Mouse (Mus musculus) E14TG2a.4 (cell line): ENCODE measurements around the gene Dock7.
"Not testable (repeated sequence)": the region's sequence is repeated elsewhere in the genome, so short reads cannot be mapped to it uniquely, and the experiment has no call there.

Source experiments
- H3K27me3 ChIP-seq: 2 replicates; pipeline ENCODE4 v1.6.1; 2014; ENCODE audit warnings: low read length, control low read depth; ENCODE audit not compliant: insufficient read depth
- H3K36me3 ChIP-seq: 2 replicates; pipeline ENCODE4 v1.6.1; 2014; ENCODE audit warnings: low read length, control low read depth; ENCODE audit not compliant: insufficient read depth
- H3K4me1 ChIP-seq: replicated peaks from 2 replicates; pipeline ENCODE4 v1.6.1; 2014; ENCODE audit warnings: low read depth, low read length, control low read depth
- H3K4me3 ChIP-seq: replicated peaks from 2 replicates; pipeline ENCODE4 v1.5.1; 2014; ENCODE audit warnings: mild to moderate bottlenecking, low read length
- H3K9me3 ChIP-seq: 2 replicates; pipeline ENCODE4 v1.6.1; 2014; ENCODE audit warnings: low read length, control low read depth
- CTCF ChIP-seq: conservative IDR thresholded peaks from 2 replicates; pipeline ENCODE4 v1.5.1; 2014; ENCODE audit warnings: low read length
- NANOG ChIP-seq: IDR thresholded peaks from 2 replicates; pipeline ENCODE4 v1.6.1; 2014; ENCODE audit warnings: borderline replicate concordance, low read length, mixed read lengths
- POU5F1 ChIP-seq: IDR thresholded peaks from 2 replicates; pipeline ENCODE4 v1.6.1; 2014; ENCODE audit warnings: low read length, borderline replicate concordance

Dock7 gene

GRCm38 (mm10) chr4:98960243-98960642 is 160.5 kb downstream of the Dock7 start:
- Histone ChIP-seq H3K36me3 (peaks cover 9% of the 10 kb centered on the region; the same call in 1 of the 2 replicates), H3K9me3 (no peaks in the 10 kb centered on the region), H3K4me3 (no peak overlapping the region), H3K4me1 (no peaks in the 10 kb centered on the region), H3K27me3 (no peaks in the 10 kb centered on the region)
- no peak for TF ChIP-seq NANOG

DNA sequence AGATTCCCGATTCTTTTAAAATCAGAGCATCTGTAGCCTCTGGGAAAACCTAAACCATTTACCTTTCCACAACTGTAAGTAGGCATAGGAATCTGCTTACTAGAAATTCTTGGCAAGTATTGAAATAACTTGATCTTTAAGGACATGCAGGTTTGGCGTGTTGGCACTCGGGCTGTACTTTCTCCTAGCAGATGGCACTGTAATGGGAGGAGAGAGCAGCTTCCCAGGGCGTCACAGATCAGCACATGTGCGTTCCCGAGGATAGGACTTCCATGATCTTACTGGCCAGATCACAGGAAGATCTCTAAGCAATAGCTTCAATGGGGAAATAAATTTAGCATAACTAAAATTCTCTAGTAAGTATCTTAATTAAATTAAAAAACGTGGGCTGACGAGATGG is 164.7 kb downstream of the Dock7 start:
- no peak for TF ChIP-seq CTCF
- TF ChIP-seq NANOG = no peak
- no peak for TF ChIP-seq POU5F1
- Histone ChIP-seq H3K9me3 (no peaks in the 10 kb centered on the region), H3K36me3 (peaks cover 5% of the 10 kb centered on the region; the same call in 1 of the 2 replicates), H3K27me3 (no peaks in the 10 kb centered on the region), H3K4me3 (no peak overlapping the region), H3K4me1 (no peaks in the 10 kb centered on the region)

DNA sequence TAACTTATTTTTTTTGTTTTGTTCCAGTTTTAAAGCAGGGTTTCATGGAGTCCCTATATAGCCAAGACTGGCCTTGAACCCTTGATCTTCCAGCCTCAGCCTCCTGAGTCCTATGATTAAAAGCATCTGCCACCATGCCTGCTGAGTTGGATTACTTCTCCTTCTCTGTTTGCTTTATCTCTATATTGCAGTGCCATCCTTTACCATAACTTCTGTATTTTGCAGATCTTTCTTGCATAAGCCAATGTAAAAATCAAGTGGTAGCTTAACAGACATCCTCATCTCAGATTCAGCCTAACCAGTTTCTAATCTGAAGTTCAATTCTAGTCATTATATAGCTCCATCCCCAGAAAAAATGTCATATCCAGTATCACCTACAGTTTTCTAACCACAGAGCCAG is 170.2 kb downstream of the Dock7 start:
- H3K27me3 ChIP-seq = no peaks in the 10 kb centered on the region
- peaks cover 7% of the 10 kb centered on the region; the same call in 1 of the 2 replicates for H3K4me1 ChIP-seq
- no peaks in the 10 kb centered on the region for H3K36me3 ChIP-seq
- TF ChIP-seq POU5F1 = no peak
- no peak overlapping the region for H3K4me3 ChIP-seq
- H3K9me3 ChIP-seq = no peaks in the 10 kb centered on the region

DNA sequence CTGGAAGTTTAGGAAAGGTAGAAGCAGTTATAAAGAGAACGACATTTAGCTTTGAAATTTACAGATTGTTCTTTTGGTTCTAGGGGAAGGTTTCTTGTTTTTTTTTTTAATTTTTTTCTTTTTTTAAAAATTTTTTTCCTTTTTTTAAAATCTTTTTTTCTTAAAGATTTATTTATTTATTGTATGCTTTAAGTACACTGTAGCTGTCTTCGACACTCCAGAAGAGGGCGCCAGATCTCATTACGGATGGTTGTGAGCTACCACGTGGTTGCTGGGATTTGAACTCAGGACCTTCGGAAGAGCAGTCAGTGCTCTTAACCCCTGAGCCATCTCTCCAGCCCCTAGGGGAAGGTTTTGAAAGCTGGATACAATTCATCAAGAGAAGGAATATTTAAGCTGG is 182.5 kb downstream of the Dock7 start:
- H3K4me3 ChIP-seq, H3K4me1 ChIP-seq, H3K9me3 ChIP-seq, H3K27me3 ChIP-seq: not testable (repeated sequence)
- peak; percentile 20; the same call in 1 of the 2 replicates for TF ChIP-seq CTCF
- peaks cover 42% of the 10 kb centered on the region for H3K36me3 ChIP-seq

DNA sequence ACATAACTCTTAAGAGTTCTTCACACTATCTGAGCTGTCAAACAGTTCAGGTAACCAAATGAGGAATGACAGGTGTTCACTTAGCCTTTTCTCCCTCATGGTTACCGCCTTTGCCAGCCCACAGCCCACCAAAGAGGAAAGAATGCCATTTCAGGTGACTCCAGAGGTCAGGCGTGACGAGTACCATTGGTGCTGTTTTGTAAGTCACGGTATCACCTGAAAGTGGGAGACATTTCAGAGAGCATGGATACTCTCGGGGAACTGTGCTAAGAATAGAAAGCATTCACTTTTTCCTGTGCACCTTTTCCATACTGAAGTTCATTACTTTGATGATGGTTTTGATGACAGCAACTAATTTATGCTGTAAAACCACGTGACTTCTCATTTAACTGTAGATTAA is 184.7 kb downstream of the Dock7 start:
- H3K9me3 ChIP-seq = no peaks in the 10 kb centered on the region
- TF ChIP-seq NANOG = no peak
- TF ChIP-seq POU5F1 = no peak
- no peak for TF ChIP-seq CTCF
- 0 out of 2 replicates have a peak, but pooled peaks cover 7% of the 10 kb centered on the region for H3K4me1 ChIP-seq
- H3K27me3 ChIP-seq = no peaks in the 10 kb centered on the region
- peaks cover 64% of the 10 kb centered on the region for H3K36me3 ChIP-seq
- no peak overlapping the region for H3K4me3 ChIP-seq

DNA sequence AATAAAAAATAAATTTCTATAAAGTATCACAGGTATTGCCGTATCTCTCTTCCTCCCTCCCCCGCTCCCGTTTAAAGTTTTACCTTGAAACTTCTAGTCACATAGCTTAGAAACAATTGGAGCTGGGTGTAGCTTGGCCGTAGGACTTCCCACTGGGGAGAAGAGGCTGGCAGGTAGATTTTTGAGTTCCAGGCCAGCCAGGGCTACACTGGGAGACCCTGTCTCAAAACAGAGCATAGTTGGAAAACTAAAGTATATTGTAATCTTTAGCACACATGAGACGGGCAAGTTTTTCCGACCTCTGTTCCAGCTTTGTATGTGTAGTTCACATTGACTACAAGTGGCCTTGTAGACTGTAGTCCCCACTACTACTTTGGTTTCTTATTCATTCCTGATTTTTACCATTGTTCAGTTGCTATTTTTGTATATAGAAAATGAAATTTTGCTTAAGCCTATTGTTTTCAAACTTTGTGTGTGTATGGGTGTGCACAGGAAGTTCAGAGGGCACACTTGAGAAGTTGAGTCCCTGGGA is 195.4 kb downstream of the Dock7 start:
- H3K4me1 ChIP-seq = peaks cover 27% of the 10 kb centered on the region
- H3K9me3 ChIP-seq = no peaks in the 10 kb centered on the region
- peak overlapping the region; percentile 98 for H3K4me3 ChIP-seq
- H3K36me3 ChIP-seq = peaks cover 28% of the 10 kb centered on the region
- TF ChIP-seq NANOG = no peak
- no peak for TF ChIP-seq POU5F1
- TF ChIP-seq CTCF = no peak
- H3K27me3 ChIP-seq = no peaks in the 10 kb centered on the region

- no peak for TF ChIP-seq NANOG
- TF ChIP-seq POU5F1 = no peak
- TF ChIP-seq CTCF = no peak
- no peaks in the 10 kb centered on the region for H3K27me3 ChIP-seq
- H3K4me3 ChIP-seq = peak overlapping the region; percentile 98
- H3K4me1 ChIP-seq = peaks cover 27% of the 10 kb centered on the region
- H3K9me3 ChIP-seq = no peaks in the 10 kb centered on the region
- H3K36me3 ChIP-seq = peaks cover 23% of the 10 kb centered on the region
Measured at GRCm38 (mm10) chr4:98924906-98925178, 195.9 kb downstream of the Dock7 start.

DNA sequence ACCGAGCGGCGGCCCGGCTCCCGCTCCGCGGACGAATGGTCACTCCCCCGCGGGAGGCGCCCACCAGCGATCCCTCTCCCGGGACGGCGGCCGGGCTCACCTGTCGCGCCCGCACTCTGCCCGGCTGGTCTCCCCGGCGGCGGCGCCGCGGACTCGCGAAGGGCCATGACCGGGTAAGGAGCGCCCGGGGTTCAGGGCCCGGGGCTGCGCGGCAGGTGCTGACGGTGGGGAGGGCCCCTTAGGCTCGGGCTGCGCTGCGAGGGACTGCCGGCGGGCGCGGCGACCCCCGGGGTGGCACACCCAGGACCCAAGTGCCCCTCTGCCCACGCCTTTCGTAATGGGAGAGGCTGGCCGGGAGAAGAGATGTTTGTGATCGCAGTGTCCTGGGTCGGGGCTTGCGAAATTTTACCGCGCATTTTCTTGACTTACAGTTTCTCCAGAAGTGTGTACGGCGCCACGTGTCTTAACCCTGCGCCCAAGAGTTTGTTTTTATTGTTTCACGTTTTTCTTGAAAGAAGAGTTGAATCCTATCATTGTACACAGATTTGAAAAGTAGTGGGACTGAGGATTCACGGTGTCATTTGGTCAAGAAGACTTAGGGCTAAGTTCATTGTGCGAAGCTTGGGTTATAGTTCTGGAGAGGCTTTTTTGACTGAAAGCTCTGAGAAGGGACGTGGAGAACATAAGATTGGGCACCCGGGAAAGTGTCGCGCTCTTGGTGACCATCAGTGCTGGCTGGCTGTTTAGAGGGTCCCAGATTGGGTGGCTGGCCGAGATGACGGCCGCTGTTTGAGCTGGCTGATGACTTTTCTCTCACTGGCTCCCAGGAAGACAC is 196.4 kb downstream of the Dock7 start:
- Histone ChIP-seq H3K9me3 (no peaks in the 10 kb centered on the region), H3K27me3 (no peaks in the 10 kb centered on the region), H3K4me3 (peak overlapping the region; percentile 98), H3K36me3 (peaks cover 18% of the 10 kb centered on the region), H3K4me1 (peaks cover 27% of the 10 kb centered on the region)
- TF ChIP-seq CTCF (no peak), NANOG (no peak), POU5F1 (no peak)

DNA sequence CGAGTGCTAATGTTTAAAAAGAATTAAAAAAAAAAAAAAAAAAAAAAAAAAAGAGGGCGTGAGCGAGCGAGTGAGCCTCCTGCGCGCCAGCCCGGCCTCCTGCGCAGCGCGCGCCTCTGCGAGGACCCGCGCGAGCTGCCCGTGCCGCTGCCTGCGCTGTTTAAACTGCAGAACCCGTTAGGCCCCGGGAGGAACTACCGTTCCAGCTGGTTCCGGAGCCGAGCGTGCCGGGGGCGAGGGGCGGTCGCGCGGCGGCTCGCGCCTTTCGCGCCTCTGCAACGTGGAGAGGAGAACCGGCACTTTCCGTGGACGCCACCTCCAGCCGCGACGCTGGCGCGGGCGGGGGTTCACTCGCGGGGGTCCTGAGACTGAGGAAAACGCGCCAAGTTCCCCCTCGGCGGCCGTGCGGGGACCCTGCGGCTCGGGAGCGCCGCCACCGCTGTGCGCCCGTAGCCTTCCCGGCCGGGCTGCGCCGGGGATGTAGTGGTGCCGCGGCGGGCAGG is 197.1 kb downstream of the Dock7 start, which contains the start of gene Usp1:
Usp1 (plus strand) TSS at position 243 of the 503 bp plus-strand sequence.
- Histone ChIP-seq H3K4me1 (peaks cover 27% of the 10 kb centered on the region), H3K27me3 (no peaks in the 10 kb centered on the region), H3K36me3 (peaks cover 11% of the 10 kb centered on the region), H3K4me3 (peak within 1 kb of the TSS; percentile 98), H3K9me3 (no peaks in the 10 kb centered on the region)
- TF ChIP-seq POU5F1 = no peak
- no peak for TF ChIP-seq NANOG
- TF ChIP-seq CTCF = no peak
